ENCODE assay signal across 18 mouse cellular contexts in the genomic region with DNA sequence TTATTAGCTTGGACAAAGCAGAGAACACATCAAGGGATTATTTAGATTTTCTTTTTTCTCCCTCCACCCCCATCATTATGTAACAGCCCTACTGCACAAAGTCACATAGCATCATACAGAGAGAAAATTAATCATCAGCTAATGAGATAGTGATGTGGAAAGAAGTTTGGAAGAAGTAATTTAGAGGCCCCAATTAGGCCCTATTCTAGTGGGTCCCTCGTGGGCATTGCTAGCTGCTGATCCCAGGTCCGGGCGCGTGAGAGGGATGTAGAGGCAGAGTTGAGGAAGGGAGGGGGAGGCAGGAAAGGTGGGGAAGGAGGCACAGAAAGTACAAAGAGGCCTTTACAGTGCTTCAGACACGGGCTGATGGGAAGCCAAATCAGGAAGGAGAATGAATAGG.
A peak's percentile ranks its signal among the peaks of the same experiment; 100 is the strongest.
DNase-seq lines count a peak whose midpoint lies in the region; ATAC-seq and TF ChIP-seq lines count a peak whose summit lies in the region.
"Had no signal": no experiment of that assay in that cellular context is flagged by ENCODE, and none has a peak within 500 bp of the region (broad histone marks: within the 10 kb centered on the region; RNA-seq: fewer than 3 reads in every experiment).

No protein-coding gene starts in this region.

- no peaks in the 10 kb centered on the region for H3K9me3 ChIP-seq in forebrain, embryonic 12.5 days
- H3K9me3 ChIP-seq in forebrain, embryonic 16.5 days (ENCODE audit: control insufficient read depth, low read length), result no peaks in the 10 kb centered on the region
- no peaks in the 10 kb centered on the region for H3K9me3 ChIP-seq in intestine, embryonic 14.5 days (ENCODE audit: control insufficient read depth, low read length)
- no peaks in the 10 kb centered on the region for H3K9me3 ChIP-seq in intestine, postnatal 0 days (ENCODE audit: control insufficient read depth)
- H3K9me3 ChIP-seq: embryonic facial prominence, embryonic 10.5 days; hindbrain, embryonic 13.5 days; intestine, embryonic 15.5 days had no signal

- no peak overlapping the region for H3K4me2 ChIP-seq in forebrain, embryonic 12.5 days
- no peak overlapping the region for H3K4me2 ChIP-seq in forebrain, embryonic 16.5 days (ENCODE audit: low read length)
- H3K4me2 ChIP-seq in intestine, embryonic 14.5 days (ENCODE audit: low read length), result no peak overlapping the region
- H3K4me2 ChIP-seq in intestine, postnatal 0 days (replicated peaks; ENCODE audit: low read depth), result no peak overlapping the region
- H3K4me2 ChIP-seq: heart, embryonic 13.5 days; hindbrain, embryonic 13.5 days; intestine, embryonic 15.5 days had no signal

- no peak overlapping the region for H3K4me3 ChIP-seq in forebrain, embryonic 12.5 days (replicated peaks)
- H3K4me3 ChIP-seq in forebrain, embryonic 16.5 days (replicated peaks; ENCODE audit: low read length), result no peak overlapping the region
- no peak overlapping the region for H3K4me3 ChIP-seq in intestine, embryonic 14.5 days (ENCODE audit: low read depth, low read length)
- H3K4me3 ChIP-seq in intestine, postnatal 0 days (ENCODE audit: low read depth, low read length), result no peak overlapping the region
- H3K4me3 ChIP-seq: embryonic facial prominence, embryonic 10.5 days; heart, embryonic 13.5 days; hindbrain, embryonic 13.5 days; intestine, embryonic 15.5 days had no signal

- H3K27me3 ChIP-seq in forebrain, embryonic 12.5 days, result no peaks in the 10 kb centered on the region
- H3K27me3 ChIP-seq in forebrain, embryonic 16.5 days (replicated peaks; ENCODE audit: control insufficient read depth, insufficient read depth, low read length), result no peaks in the 10 kb centered on the region
- H3K27me3 ChIP-seq in intestine, embryonic 14.5 days (replicated peaks; ENCODE audit: control insufficient read depth, insufficient read depth, low read length), result no peaks in the 10 kb centered on the region
- H3K27me3 ChIP-seq in intestine, postnatal 0 days (replicated peaks; ENCODE audit: control insufficient read depth, insufficient read depth, low read length), result no peaks in the 10 kb centered on the region
- H3K27me3 ChIP-seq: heart, embryonic 13.5 days; hindbrain, embryonic 13.5 days; intestine, embryonic 15.5 days; Patski had no signal

- peak; percentile 58; the same call in 1 of the 2 replicates for ATAC-seq in forebrain, embryonic 12.5 days (ENCODE audit: low FRiP score)
- ATAC-seq in forebrain, embryonic 16.5 days, result no peak
- ATAC-seq in intestine, embryonic 14.5 days (replicated peaks; ENCODE audit: low FRiP score, low TSS enrichment, low read depth), result no peak
- ATAC-seq in intestine, postnatal 0 days, result no peak
- ATAC-seq: activated CD4-positive, CD25-positive, alpha-beta regulatory T cell, adult 4 months; hindbrain, postnatal 0 days; intestine, embryonic 15.5 days; Patski had no signal

- no peak for TF ChIP-seq CTCF in intestine, postnatal 0 days (IDR thresholded peaks at IDR 0.05; ENCODE audit: low read depth)

- H3K36me3 ChIP-seq in forebrain, embryonic 12.5 days (replicated peaks), result no peaks in the 10 kb centered on the region
- no peaks in the 10 kb centered on the region for H3K36me3 ChIP-seq in forebrain, embryonic 16.5 days (ENCODE audit: control insufficient read depth, insufficient read depth)
- H3K36me3 ChIP-seq in intestine, embryonic 14.5 days (ENCODE audit: control insufficient read depth, insufficient read depth, low read length), result no peaks in the 10 kb centered on the region
- H3K36me3 ChIP-seq in intestine, postnatal 0 days (ENCODE audit: control insufficient read depth, insufficient read depth), result no peaks in the 10 kb centered on the region
- H3K36me3 ChIP-seq: embryonic facial prominence, embryonic 10.5 days; heart, embryonic 13.5 days; hindbrain, embryonic 13.5 days; intestine, embryonic 15.5 days had no signal

- WGBS in forebrain, embryonic 12.5 days, result 37% methylated on average over 5 of the region's 5 CpGs
- 25% methylated on average over 5 of the region's 5 CpGs for WGBS in forebrain, embryonic 16.5 days
- 81% methylated on average over 5 of the region's 5 CpGs for WGBS in intestine, embryonic 14.5 days
- WGBS in intestine, postnatal 0 days, result 86% methylated on average over 5 of the region's 5 CpGs

- H3K4me1 ChIP-seq in forebrain, embryonic 12.5 days, result peaks cover 7% of the 10 kb centered on the region; the same call in 1 of the 2 replicates
- H3K4me1 ChIP-seq in forebrain, embryonic 16.5 days (replicated peaks; ENCODE audit: control insufficient read depth, insufficient read depth, low read length), result no peaks in the 10 kb centered on the region
- 0 out of 2 replicates have a peak, but pooled peaks cover 2% of the 10 kb centered on the region for H3K4me1 ChIP-seq in intestine, embryonic 14.5 days (replicated peaks; ENCODE audit: control insufficient read depth, insufficient read depth, low read length)
- H3K4me1 ChIP-seq in intestine, postnatal 0 days (replicated peaks; ENCODE audit: control insufficient read depth, insufficient read depth, low read length), result no peaks in the 10 kb centered on the region
- H3K4me1 ChIP-seq: intestine, embryonic 15.5 days had no signal

- H3K9ac ChIP-seq in forebrain, embryonic 12.5 days, result no peak overlapping the region
- no peak overlapping the region for H3K9ac ChIP-seq in forebrain, embryonic 16.5 days (replicated peaks; ENCODE audit: low read depth, low read length)
- H3K9ac ChIP-seq in intestine, embryonic 14.5 days (ENCODE audit: low read length), result no peak overlapping the region
- no peak overlapping the region for H3K9ac ChIP-seq in intestine, postnatal 0 days (ENCODE audit: low read depth, low read length)
- H3K9ac ChIP-seq: heart, embryonic 13.5 days; hindbrain, embryonic 13.5 days; intestine, embryonic 15.5 days had no signal

- DNase-seq in intestine, embryonic 14.5 days (ENCODE audit: low spot score), result peak; percentile 6
- DNase-seq in retina, postnatal 1 day, result peak; percentile 49
- no peak for DNase-seq in retina, embryonic 14.5 days (ENCODE audit: low spot score)
- DNase-seq in cerebellum, adult 8-10 months, result no peak
- DNase-seq: adrenal gland, postnatal 14 days; cerebellum, adult 18-20 months; cerebellum, postnatal 10 days; gastrocnemius, postnatal 14 days had no signal

- no peak overlapping the region for H3K27ac ChIP-seq in forebrain, embryonic 12.5 days
- no peak overlapping the region for H3K27ac ChIP-seq in forebrain, embryonic 16.5 days (ENCODE audit: low read length)
- no peak overlapping the region for H3K27ac ChIP-seq in intestine, embryonic 14.5 days (ENCODE audit: low read depth)
- no peak overlapping the region for H3K27ac ChIP-seq in intestine, postnatal 0 days (ENCODE audit: low read depth, low read length)
- H3K27ac ChIP-seq: embryonic facial prominence, embryonic 10.5 days; heart, embryonic 13.5 days; hindbrain, embryonic 13.5 days; hindbrain, postnatal 0 days; intestine, embryonic 15.5 days had no signal

Comparison
In these comparisons a context has a peak if more than half of its experiments do, and no peak if none do; other contexts are left out.
1. DNase-seq: peak in intestine, embryonic 14.5 days (single experiment) and retina, postnatal 1 day (single experiment); none in retina, embryonic 14.5 days (single experiment) and cerebellum, adult 8-10 months (single experiment).